Mouse (Mus musculus): Measurements from ENCODE around the gene Efcab1. TPM values are rescaled to one million over a fixed set of nuclear protein-coding genes. Genes with fewer than 3 reads are reported as not detected.

Efcab1 gene
- 0.22 TPM in 2 replicates for polyA plus RNA-seq (2012; rRNA removed)

DNA sequence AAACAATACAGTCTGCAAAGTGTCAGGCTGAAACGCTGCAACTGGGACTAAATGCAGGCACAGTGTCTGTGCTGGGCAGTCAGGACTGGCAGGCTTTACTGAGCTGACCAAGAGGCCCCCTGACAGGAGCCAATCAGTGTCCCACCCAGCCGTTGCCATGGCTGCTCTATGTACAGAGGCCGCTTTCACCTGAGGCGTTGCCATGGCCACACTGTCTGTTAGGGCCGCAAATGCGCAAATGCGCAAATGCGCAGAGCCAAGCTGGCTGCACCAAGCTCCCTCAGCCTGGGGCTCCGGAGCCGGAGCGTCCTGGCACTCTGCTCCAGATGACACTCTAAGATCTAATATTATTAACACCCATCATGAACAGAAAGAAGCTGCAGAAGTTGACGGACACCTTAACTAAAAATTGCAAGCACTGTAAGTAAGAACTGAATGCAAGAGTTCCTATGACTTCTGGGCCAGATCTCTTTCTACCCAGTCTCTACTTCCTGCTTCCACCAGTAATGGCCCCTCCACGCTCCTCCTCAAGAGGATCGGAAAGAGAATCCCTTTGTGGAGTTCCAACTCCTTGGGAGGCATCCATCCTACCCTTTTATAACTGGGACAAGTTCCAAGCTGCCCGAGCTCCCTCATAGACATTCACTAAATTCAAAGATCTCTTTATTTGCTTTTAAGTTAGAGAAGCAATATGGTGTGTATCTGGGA is at the start of gene Efcab1:
TSS of gene Efcab1 (plus strand) at position 214 of the 708 bp plus-strand sequence.
- no peak within 1 kb of the TSS for H3K27ac ChIP-seq (ENCODE audit: control insufficient read depth, insufficient read depth, low read length)
- DNase-seq, result no peak
- no peak within 1 kb of the TSS for H3K4me3 ChIP-seq (ENCODE audit: control insufficient read depth, insufficient read depth, low read length)
- H3K27me3 ChIP-seq (ENCODE audit: control insufficient read depth, insufficient read depth, low read length), result no peaks in the 10 kb centered on the region
- TF ChIP-seq CTCF (IDR thresholded peaks at IDR 0.05; ENCODE audit: borderline replicate concordance, control insufficient read depth, extremely low read depth, insufficient read depth, low read length, poor library complexity), result no peak
- TF ChIP-seq POLR2A (IDR thresholded peaks at IDR 0.05; ENCODE audit: control insufficient read depth, extremely low read depth, insufficient read depth, low read length, poor library complexity), result no peak
- 31% methylated on average over 15 of the region's 15 CpGs for WGBS
- H3K36me3 ChIP-seq (ENCODE audit: control insufficient read depth, insufficient read depth, low read length), result no peaks in the 10 kb centered on the region
- no peaks in the 10 kb centered on the region for H3K4me1 ChIP-seq (replicated peaks; ENCODE audit: control insufficient read depth, insufficient read depth, low read length)

DNA sequence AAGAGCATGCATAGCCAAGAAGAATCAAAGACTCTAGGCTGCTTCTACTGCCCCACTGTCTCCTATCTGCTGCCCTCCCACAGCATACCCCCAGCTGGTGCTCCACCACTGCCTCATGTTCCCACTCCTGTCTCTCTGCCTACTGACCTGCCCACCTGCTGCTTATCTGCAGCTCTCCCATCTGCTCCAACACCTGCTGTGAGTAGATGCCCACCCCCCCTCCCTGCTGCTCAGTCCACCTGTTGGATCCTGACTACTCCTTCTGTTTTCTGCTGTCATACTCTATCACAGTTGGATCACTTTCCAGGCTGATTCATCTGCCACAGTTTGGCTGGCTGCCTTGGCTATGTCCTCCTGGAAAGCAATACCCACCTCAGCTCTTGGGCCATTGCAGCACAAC is 47.0 kb upstream of the Efcab1 start:
- TF ChIP-seq POLR2A (IDR thresholded peaks at IDR 0.05; ENCODE audit: control insufficient read depth, extremely low read depth, insufficient read depth, low read length, poor library complexity) (no peak), CTCF (IDR thresholded peaks at IDR 0.05; ENCODE audit: borderline replicate concordance, control insufficient read depth, extremely low read depth, insufficient read depth, low read length, poor library complexity) (no peak)
- Histone ChIP-seq H3K4me3 (ENCODE audit: control insufficient read depth, insufficient read depth, low read length) (no peak overlapping the region), H3K36me3 (ENCODE audit: control insufficient read depth, insufficient read depth, low read length) (no peaks in the 10 kb centered on the region), H3K4me1 (replicated peaks; ENCODE audit: control insufficient read depth, insufficient read depth, low read length) (no peaks in the 10 kb centered on the region), H3K27me3 (ENCODE audit: control insufficient read depth, insufficient read depth, low read length) (no peaks in the 10 kb centered on the region), H3K27ac (ENCODE audit: control insufficient read depth, insufficient read depth, low read length) (no peak overlapping the region)
- DNase-seq, result no peak

DNA sequence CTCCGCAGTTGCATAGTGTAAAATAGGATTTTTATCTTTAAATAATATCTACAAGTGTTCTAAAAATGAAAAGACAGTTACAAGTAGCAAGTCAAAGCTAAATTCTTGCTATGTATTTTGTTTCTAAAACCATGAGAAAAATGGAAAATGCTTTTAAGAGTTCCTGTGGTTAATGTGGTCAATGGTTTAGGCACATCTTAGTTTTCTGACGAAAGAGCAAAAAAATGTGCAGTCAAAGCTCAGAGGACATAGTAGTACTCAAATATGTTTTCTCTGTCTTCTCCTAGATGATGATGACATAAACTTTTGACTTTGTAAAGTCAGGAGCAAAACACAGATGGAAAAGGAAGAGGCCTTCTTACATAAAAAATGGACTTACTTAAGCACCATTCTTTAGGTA is 21.5 kb upstream of the Efcab1 start:
- 10% methylated on average over 2 of the region's 2 CpGs for WGBS
- H3K4me3 ChIP-seq (ENCODE audit: control insufficient read depth, insufficient read depth, low read length), result no peak overlapping the region
- H3K36me3 ChIP-seq (ENCODE audit: control insufficient read depth, insufficient read depth, low read length), result no peaks in the 10 kb centered on the region
- no peaks in the 10 kb centered on the region for H3K4me1 ChIP-seq (replicated peaks; ENCODE audit: control insufficient read depth, insufficient read depth, low read length)
- no peaks in the 10 kb centered on the region for H3K27me3 ChIP-seq (ENCODE audit: control insufficient read depth, insufficient read depth, low read length)
- TF ChIP-seq POLR2A (IDR thresholded peaks at IDR 0.05; ENCODE audit: control insufficient read depth, extremely low read depth, insufficient read depth, low read length, poor library complexity), result no peak
- TF ChIP-seq CTCF (IDR thresholded peaks at IDR 0.05; ENCODE audit: borderline replicate concordance, control insufficient read depth, extremely low read depth, insufficient read depth, low read length, poor library complexity), result no peak
- H3K27ac ChIP-seq (ENCODE audit: control insufficient read depth, insufficient read depth, low read length), result no peak overlapping the region
- DNase-seq, result no peak

DNA sequence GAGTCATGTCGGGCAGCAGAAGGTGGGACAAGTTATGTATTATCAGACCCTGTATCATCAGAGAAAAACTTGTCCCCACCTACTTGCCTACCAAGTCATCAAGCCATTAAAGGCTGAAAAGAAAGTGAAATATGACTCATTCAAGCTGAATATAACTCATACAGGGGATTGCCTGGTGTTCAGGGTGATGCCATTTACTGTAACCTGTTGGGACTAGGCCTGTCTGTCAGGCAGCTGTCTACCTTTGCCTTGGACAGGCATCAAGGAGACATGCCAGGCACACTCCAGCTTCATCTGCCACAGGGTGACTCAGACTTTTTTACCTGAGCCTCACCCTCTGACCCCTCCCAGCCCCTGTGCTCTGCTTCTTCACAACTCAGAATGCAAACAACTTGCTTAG is 21.0 kb upstream of the Efcab1 start:
- 74% methylated on average over 1 of the region's 1 CpGs for WGBS

GRCm38 (mm10) chr16:14892492-14892891 is 13.9 kb upstream of the Efcab1 start:
- TF ChIP-seq CTCF (IDR thresholded peaks at IDR 0.05; ENCODE audit: borderline replicate concordance, control insufficient read depth, extremely low read depth, insufficient read depth, low read length, poor library complexity), result no peak
- TF ChIP-seq POLR2A (IDR thresholded peaks at IDR 0.05; ENCODE audit: control insufficient read depth, extremely low read depth, insufficient read depth, low read length, poor library complexity), result no peak
- Histone ChIP-seq H3K27me3 (ENCODE audit: control insufficient read depth, insufficient read depth, low read length) (no peaks in the 10 kb centered on the region), H3K4me3 (ENCODE audit: control insufficient read depth, insufficient read depth, low read length) (no peak overlapping the region), H3K27ac (ENCODE audit: control insufficient read depth, insufficient read depth, low read length) (no peak overlapping the region), H3K4me1 (replicated peaks; ENCODE audit: control insufficient read depth, insufficient read depth, low read length) (no peaks in the 10 kb centered on the region), H3K36me3 (ENCODE audit: control insufficient read depth, insufficient read depth, low read length) (no peaks in the 10 kb centered on the region)
- 80% methylated on average over 3 of the region's 3 CpGs for WGBS
- DNase-seq, result no peak

More for the DNA sequence above, 21.0 kb upstream of the Efcab1 start:
- Histone ChIP-seq H3K27me3 (ENCODE audit: control insufficient read depth, insufficient read depth, low read length) (no peaks in the 10 kb centered on the region), H3K4me3 (ENCODE audit: control insufficient read depth, insufficient read depth, low read length) (no peak overlapping the region), H3K36me3 (ENCODE audit: control insufficient read depth, insufficient read depth, low read length) (no peaks in the 10 kb centered on the region), H3K4me1 (replicated peaks; ENCODE audit: control insufficient read depth, insufficient read depth, low read length) (no peaks in the 10 kb centered on the region), H3K27ac (ENCODE audit: control insufficient read depth, insufficient read depth, low read length) (no peak overlapping the region)
- no peak for DNase-seq
- TF ChIP-seq POLR2A (IDR thresholded peaks at IDR 0.05; ENCODE audit: control insufficient read depth, extremely low read depth, insufficient read depth, low read length, poor library complexity) (no peak), CTCF (IDR thresholded peaks at IDR 0.05; ENCODE audit: borderline replicate concordance, control insufficient read depth, extremely low read depth, insufficient read depth, low read length, poor library complexity) (no peak)

GRCm38 (mm10) chr16:14893864-14894263 is 12.5 kb upstream of the Efcab1 start:
- WGBS, result 50% methylated on average over 4 of the region's 4 CpGs
- H3K27ac ChIP-seq (ENCODE audit: control insufficient read depth, insufficient read depth, low read length), result no peak overlapping the region

More at GRCm38 (mm10) chr16:14893864-14894263, 12.5 kb upstream of the Efcab1 start:
- Histone ChIP-seq H3K4me3 (ENCODE audit: control insufficient read depth, insufficient read depth, low read length) (no peak overlapping the region), H3K36me3 (ENCODE audit: control insufficient read depth, insufficient read depth, low read length) (no peaks in the 10 kb centered on the region), H3K27me3 (ENCODE audit: control insufficient read depth, insufficient read depth, low read length) (no peaks in the 10 kb centered on the region), H3K4me1 (replicated peaks; ENCODE audit: control insufficient read depth, insufficient read depth, low read length) (no peaks in the 10 kb centered on the region)
- no peak for DNase-seq
- TF ChIP-seq POLR2A (IDR thresholded peaks at IDR 0.05; ENCODE audit: control insufficient read depth, extremely low read depth, insufficient read depth, low read length, poor library complexity) (no peak), CTCF (IDR thresholded peaks at IDR 0.05; ENCODE audit: borderline replicate concordance, control insufficient read depth, extremely low read depth, insufficient read depth, low read length, poor library complexity) (no peak)
